Mouse (Mus musculus): ENCODE results near the gene Trp63. TPM values are rescaled to one million over a fixed set of nuclear protein-coding genes. Genes with fewer than 3 reads are reported as not detected.

Trp63 gene
- total RNA-seq, 2 experiments from 2014 or later: 0.73 to 0.78 TPM

- DNase-seq (ENCODE audit: low spot score in 2 of 2): no peak
- intact Hi-C loops (cut with DNase I): no loop called here
These were observed 166.3 kb downstream of the Trp63 start for GRCm38 (mm10) chr16:25849593-25850464.

- intact Hi-C loops (cut with DNase I): no loop called here
- no peak for DNase-seq (ENCODE audit: low spot score in 2 of 2)
These were observed 177.4 kb downstream of the Trp63 start for GRCm38 (mm10) chr16:25860731-25861505.

GRCm38 (mm10) chr16:25865096-25865869 lies 181.7 kb downstream of the Trp63 start:
- intact Hi-C loops (cut with DNase I): loop anchor here (2.0 kb wide), 1 partner anchor 284 kb away; no protein-coding TSS in a partner anchor
- no peak for DNase-seq (ENCODE audit: low spot score in 2 of 2)

GRCm38 (mm10) chr16:25871503-25871902 lies 187.9 kb downstream of the Trp63 start:
- intact Hi-C loops (cut with DNase I): no loop called here
- DNase-seq (ENCODE audit: low spot score in 2 of 2): no peak

GRCm38 (mm10) chr16:25875681-25876080 lies 192.1 kb downstream of the Trp63 start:
- DNase-seq (ENCODE audit: low spot score in 2 of 2): no peak
- intact Hi-C loops (cut with DNase I): no loop called here

- DNase-seq (ENCODE audit: low spot score in 2 of 2): no peak
- intact Hi-C loops (cut with DNase I): no loop called here
These were observed 193.9 kb downstream of the Trp63 start for GRCm38 (mm10) chr16:25877416-25877965.

GRCm38 (mm10) chr16:25878116-25878515 lies 194.6 kb downstream of the Trp63 start:
- intact Hi-C loops (cut with DNase I): no loop called here
- no peak for DNase-seq (ENCODE audit: low spot score in 2 of 2)

- intact Hi-C loops (cut with DNase I): no loop called here
These were observed 215.5 kb downstream of the Trp63 start for GRCm38 (mm10) chr16:25899071-25899470.

GRCm38 (mm10) chr16:25899657-25900056 lies 216.1 kb downstream of the Trp63 start:
- DNase-seq (ENCODE audit: low spot score in 2 of 2): no peak
- intact Hi-C loops (cut with DNase I): no loop called here

More at GRCm38 (mm10) chr16:25899071-25899470, 215.5 kb downstream of the Trp63 start:
- DNase-seq (ENCODE audit: low spot score in 2 of 2): no peak

- intact Hi-C loops (cut with DNase I): no loop called here
- DNase-seq (ENCODE audit: low spot score in 2 of 2): no peak
These were observed 216.9 kb downstream of the Trp63 start for GRCm38 (mm10) chr16:25900389-25900908.

- intact Hi-C loops (cut with DNase I): no loop called here
- DNase-seq (ENCODE audit: low spot score in 2 of 2): no peak
These were observed 228.6 kb downstream of the Trp63 start for GRCm38 (mm10) chr16:25912185-25912584.

- intact Hi-C loops (cut with DNase I): no loop called here
- DNase-seq (ENCODE audit: low spot score in 2 of 2): no peak
These were observed 250.6 kb downstream of the Trp63 start for GRCm38 (mm10) chr16:25934181-25934580.
